Mouse (Mus musculus): Measurements from ENCODE around the gene Atp2b2.
A peak's percentile ranks its signal among the peaks of the same experiment; 100 is the strongest.
"Not testable (repeated sequence)": the region's sequence is repeated elsewhere in the genome, so short reads cannot be mapped to it uniquely, and the experiment has no call there.

Atp2b2 gene

GRCm38 (mm10) chr6:113768804-113769203 lies 273.6 kb downstream of the Atp2b2 start:
- no peak for DNase-seq

GRCm38 (mm10) chr6:113761644-113762043 lies 280.8 kb downstream of the Atp2b2 start:
- peak; percentile 50 for DNase-seq

- no peak for DNase-seq
These were observed 293.2 kb downstream of the Atp2b2 start for GRCm38 (mm10) chr6:113749119-113749685.

- DNase-seq = no peak
These were observed 294.1 kb downstream of the Atp2b2 start for GRCm38 (mm10) chr6:113748351-113748750.

- DNase-seq = no peak
These were observed 295.1 kb downstream of the Atp2b2 start for GRCm38 (mm10) chr6:113747284-113747683.

GRCm38 (mm10) chr6:113745117-113745516 lies 297.3 kb downstream of the Atp2b2 start:
- peak; percentile 59 for DNase-seq

- DNase-seq = no peak
These were observed 299.3 kb downstream of the Atp2b2 start for GRCm38 (mm10) chr6:113743111-113743510.

GRCm38 (mm10) chr6:113742321-113742720 lies 300.1 kb downstream of the Atp2b2 start:
- no peak for DNase-seq

GRCm38 (mm10) chr6:113741425-113741824 lies 301.0 kb downstream of the Atp2b2 start:
- no peak for DNase-seq

- DNase-seq = peak; percentile 70
These were observed 301.9 kb downstream of the Atp2b2 start, which contains the start of gene Sec13 for GRCm38 (mm10) chr6:113740236-113741217. TSS of gene Sec13 (minus strand) at chr6:113740743.

GRCm38 (mm10) chr6:113737318-113738046 lies 304.9 kb downstream of the Atp2b2 start:
- peak; percentile 32 for DNase-seq

- DNase-seq = no peak
These were observed 311.1 kb downstream of the Atp2b2 start for GRCm38 (mm10) chr6:113731296-113731695.

- no peak for DNase-seq
These were observed 314.2 kb downstream of the Atp2b2 start for GRCm38 (mm10) chr6:113728181-113728580.

GRCm38 (mm10) chr6:113721061-113721460 lies 321.4 kb downstream of the Atp2b2 start:
- no peak for DNase-seq

- no peak for DNase-seq
These were observed 322.5 kb downstream of the Atp2b2 start, which contains the start of gene Ghrl for GRCm38 (mm10) chr6:113719878-113720277. TSS of gene Ghrl (minus strand) at chr6:113719880.

- no peak for DNase-seq
These were observed 324.9 kb downstream of the Atp2b2 start for GRCm38 (mm10) chr6:113717541-113717940.

GRCm38 (mm10) chr6:113714797-113715196 lies 327.6 kb downstream of the Atp2b2 start:
- peak; percentile 45 for DNase-seq

- DNase-seq = no peak
These were observed 328.1 kb downstream of the Atp2b2 start for GRCm38 (mm10) chr6:113714276-113714675.

- not testable (repeated sequence) for DNase-seq
These were observed 329.0 kb downstream of the Atp2b2 start for GRCm38 (mm10) chr6:113713389-113713788.

GRCm38 (mm10) chr6:113712718-113713117 lies 329.7 kb downstream of the Atp2b2 start:
- DNase-seq = no peak

GRCm38 (mm10) chr6:113697222-113698205 lies 344.9 kb downstream of the Atp2b2 start:
- peak; percentile 46 for DNase-seq

Data from kidney, adult 11 months (tissue).